Mouse (Mus musculus) neural tube, embryonic 11.5 days (tissue): ENCODE results near the gene Xirp1. TPM values are rescaled to one million over a fixed set of nuclear protein-coding genes. Genes with fewer than 3 reads are reported as not detected.

Source experiments
- ATAC-seq: fragments of 200-750 bp; cut with Nextera tagmentation; 2 replicates; pipeline ENCODE4 v1.8.0; 2017; ENCODE audit warnings: moderate number of reproducible peaks, mild to moderate bottlenecking, moderate TSS enrichment, moderate library complexity; ENCODE audit not compliant: insufficient read depth, low FRiP score, low TSS enrichment
- DNase-seq: peaks from one replicate; pipeline ENCODE4 v3.0.0-alpha.2; 2015; ENCODE audit warnings: low spot score
- H3K27ac ChIP-seq: fragments of 300-500 bp; sonication (generic); 2 replicates; pipeline ENCODE4 v1.5.1; 2014; ENCODE audit warnings: low read depth, mild to moderate bottlenecking, low read length
- H3K27me3 ChIP-seq: fragments of 300-500 bp; sonication (generic); 2 replicates; pipeline ENCODE4 v1.6.1; 2014; ENCODE audit warnings: mild to moderate bottlenecking, low read length, mixed read lengths; ENCODE audit not compliant: control insufficient read depth, insufficient read depth
- H3K36me3 ChIP-seq: fragments of 300-500 bp; sonication (generic); 2 replicates; pipeline ENCODE4 v1.6.1; 2014; ENCODE audit warnings: mild to moderate bottlenecking, low read length, moderate library complexity, mixed read lengths; ENCODE audit not compliant: control insufficient read depth, insufficient read depth
- H3K4me1 ChIP-seq: fragments of 300-500 bp; sonication (generic); 2 replicates; pipeline ENCODE4 v1.6.1; 2014; ENCODE audit warnings: low read length, mixed read lengths; ENCODE audit not compliant: control insufficient read depth, insufficient read depth
- H3K4me2 ChIP-seq: fragments of 300-500 bp; sonication (generic); 2 replicates; pipeline ENCODE4 v1.6.1; 2014; ENCODE audit warnings: low read depth, mild to moderate bottlenecking, moderate library complexity
- H3K4me3 ChIP-seq: fragments of 300-500 bp; sonication (generic); 2 replicates; pipeline ENCODE4 v1.5.1; 2014; ENCODE audit warnings: low read depth, low read length
- H3K9ac ChIP-seq: fragments of 300-500 bp; sonication (generic); 2 replicates; pipeline ENCODE4 v1.6.1; 2014; ENCODE audit warnings: mild to moderate bottlenecking, low read length
- H3K9me3 ChIP-seq: fragments of 300-500 bp; sonication (generic); 2 replicates; pipeline ENCODE4 v1.6.1; 2016; ENCODE audit warnings: low read length; ENCODE audit not compliant: control insufficient read depth
- WGBS: fragments of 180-500 bp; shearing (Covaris S2); extraction: QIAGEN DNeasy Blood & Tissue Kit; methylation state at CpG from one replicate; pipeline ENCODE4 v1.1.7; 2014; 5-methylcytosine and 5-hydroxymethylcytosine counted together
- polyA plus RNA-seq: library from polyadenylated mRNA; unstranded; fragments of >200 nt; fragmentation: Nextera tagmentation; extraction: Ambion mirVana; gene quantifications from 2 replicates; pipeline ENCODE4 v1.2.1, GENCODE M21; 2014

Gene Xirp1
- polyA plus RNA-seq, 1 experiment from 2014 or later: 0.33 TPM

GRCm38 (mm10) chr9:119973281-119973680 is 50.1 kb downstream of the Xirp1 start:
- Histone ChIP-seq H3K9me3 (no peaks in the 10 kb centered on the region), H3K36me3 (0 out of 2 replicates have a peak, but pooled peaks cover 2% of the 10 kb centered on the region), H3K9ac (no peak overlapping the region), H3K27ac (no peak overlapping the region), H3K4me1 (peaks cover 5% of the 10 kb centered on the region; the same call in 1 of the 2 replicates), H3K4me3 (no peak overlapping the region), H3K27me3 (no peaks in the 10 kb centered on the region), H3K4me2 (no peak overlapping the region)
- DNase-seq: no peak
- no peak for ATAC-seq
- 92% methylated on average over 23 of the region's 23 CpGs for WGBS

- H3K36me3 ChIP-seq: 0 out of 2 replicates have a peak, but pooled peaks cover 2% of the 10 kb centered on the region
- H3K4me2 ChIP-seq: no peak overlapping the region
- no peak overlapping the region for H3K4me3 ChIP-seq
- no peak overlapping the region for H3K9ac ChIP-seq
- DNase-seq (no peak), ATAC-seq (no peak)
- no peaks in the 10 kb centered on the region for H3K27me3 ChIP-seq
- WGBS: 80% methylated on average over 12 of the region's 12 CpGs
- peaks cover 5% of the 10 kb centered on the region; the same call in 1 of the 2 replicates for H3K4me1 ChIP-seq
- no peak overlapping the region for H3K27ac ChIP-seq
- no peaks in the 10 kb centered on the region for H3K9me3 ChIP-seq
These were observed 50.8 kb downstream of the Xirp1 start for GRCm38 (mm10) chr9:119972582-119972981.

DNA sequence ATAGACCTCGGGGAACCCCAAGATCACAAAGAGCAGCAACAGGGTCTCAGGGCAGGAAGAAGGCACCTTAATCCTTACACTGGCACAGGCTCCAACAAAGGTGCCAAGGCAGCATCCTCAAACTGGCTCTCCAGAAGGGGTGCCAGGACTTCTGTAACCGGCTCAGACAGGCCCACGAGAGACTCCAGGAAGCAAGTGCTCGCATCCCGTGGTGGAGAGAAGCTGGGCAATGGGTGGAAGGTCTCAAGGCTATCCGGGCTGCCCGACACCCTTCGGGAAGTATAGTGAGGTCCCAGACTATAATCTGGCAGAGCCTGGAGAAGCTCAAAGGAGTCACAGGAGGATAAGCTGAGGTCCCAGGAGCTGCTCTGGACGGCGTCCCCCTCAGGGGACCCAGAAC is 51.2 kb downstream of the Xirp1 start:
- Histone ChIP-seq H3K9me3 (no peaks in the 10 kb centered on the region), H3K4me1 (peaks cover 5% of the 10 kb centered on the region; the same call in 1 of the 2 replicates), H3K9ac (no peak overlapping the region), H3K36me3 (0 out of 2 replicates have a peak, but pooled peaks cover 2% of the 10 kb centered on the region), H3K27ac (no peak overlapping the region), H3K4me3 (no peak overlapping the region), H3K4me2 (no peak overlapping the region), H3K27me3 (no peaks in the 10 kb centered on the region)
- ATAC-seq: no peak
- 92% methylated on average over 10 of the region's 10 CpGs for WGBS
- no peak for DNase-seq

DNA sequence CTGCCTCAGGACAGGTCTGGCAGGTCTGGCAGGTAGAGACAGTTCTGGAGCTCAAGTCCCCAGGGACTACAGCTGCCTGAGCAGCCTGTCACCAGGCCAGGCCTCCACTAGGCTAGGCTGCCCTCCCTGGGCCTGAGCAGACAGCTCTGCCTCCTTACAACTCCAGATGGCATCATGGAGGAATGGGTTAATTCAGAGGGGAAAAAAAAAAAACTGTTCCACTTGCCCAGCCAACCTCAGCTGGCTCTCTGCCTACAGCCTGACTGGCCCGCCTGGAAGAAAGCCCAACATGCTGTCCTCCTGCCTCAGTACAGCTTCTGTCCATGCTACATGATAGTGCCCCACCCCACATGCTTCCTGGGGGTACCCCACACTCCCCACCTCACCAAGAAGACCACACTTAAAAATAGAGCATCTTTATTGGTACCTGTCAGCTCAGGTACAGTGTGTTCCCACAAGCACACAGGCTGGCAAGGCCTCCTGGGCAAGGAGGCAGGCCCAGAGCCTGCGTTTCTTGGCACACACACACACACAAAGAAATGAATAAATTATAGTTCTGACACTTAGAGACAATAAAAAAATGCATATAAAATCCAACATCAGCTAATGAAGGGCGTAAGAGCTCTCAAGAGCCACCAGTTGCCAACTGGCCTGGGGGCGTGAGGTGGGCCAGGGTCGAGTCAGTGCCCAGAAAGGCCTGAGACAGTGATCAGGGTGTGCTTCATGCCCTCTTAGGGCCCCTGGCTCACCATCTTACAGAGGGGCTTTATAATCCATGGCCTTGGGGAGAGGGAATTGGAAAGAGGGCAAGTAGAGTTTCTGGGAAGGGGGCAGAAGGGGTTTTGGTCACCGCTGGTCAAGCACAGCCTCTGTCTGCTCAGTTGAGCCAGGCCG is 52.4 kb downstream of the Xirp1 start:
- Histone ChIP-seq H3K27ac (no peak overlapping the region), H3K9me3 (no peaks in the 10 kb centered on the region), H3K36me3 (0 out of 2 replicates have a peak, but pooled peaks cover 2% of the 10 kb centered on the region), H3K9ac (peak overlapping the region; percentile 10; the same call in 1 of the 2 replicates), H3K27me3 (no peaks in the 10 kb centered on the region), H3K4me3 (no peak overlapping the region), H3K4me1 (peaks cover 5% of the 10 kb centered on the region; the same call in 1 of the 2 replicates), H3K4me2 (no peak overlapping the region)
- no peak for DNase-seq
- no peak for ATAC-seq
- 91% methylated on average over 7 of the region's 7 CpGs for WGBS

- no peak overlapping the region for H3K4me3 ChIP-seq
- H3K9ac ChIP-seq: no peak overlapping the region
- H3K9me3 ChIP-seq: no peaks in the 10 kb centered on the region
- H3K36me3 ChIP-seq: 0 out of 2 replicates have a peak, but pooled peaks cover 2% of the 10 kb centered on the region
- 46% methylated on average over 6 of the region's 6 CpGs for WGBS
- DNase-seq (peak; percentile 39), ATAC-seq (no peak)
- no peaks in the 10 kb centered on the region for H3K27me3 ChIP-seq
- H3K27ac ChIP-seq: no peak overlapping the region
- peaks cover 5% of the 10 kb centered on the region; the same call in 1 of the 2 replicates for H3K4me1 ChIP-seq
- no peak overlapping the region for H3K4me2 ChIP-seq
These were observed 53.2 kb downstream of the Xirp1 start for GRCm38 (mm10) chr9:119970221-119970620.

DNA sequence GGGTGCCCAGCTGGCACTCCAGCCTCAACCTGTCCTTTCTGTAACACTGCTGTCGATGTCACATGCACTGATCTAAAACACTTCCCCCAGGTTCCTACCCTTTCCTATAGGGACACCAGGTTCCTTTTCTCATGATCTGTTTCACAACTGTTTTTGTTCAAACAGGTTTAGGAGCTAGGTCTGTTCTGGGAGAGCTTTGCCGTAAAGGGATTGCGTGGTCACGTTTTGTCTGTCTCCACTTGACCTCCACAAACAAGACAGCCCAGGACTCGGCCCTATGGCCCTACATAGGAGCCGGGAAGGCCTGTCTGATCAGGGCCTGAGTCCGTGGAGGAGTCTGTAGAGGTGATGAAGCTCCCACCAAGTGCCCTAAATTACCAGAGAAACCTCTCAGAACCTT is 53.6 kb downstream of the Xirp1 start:
- Histone ChIP-seq H3K36me3 (0 out of 2 replicates have a peak, but pooled peaks cover 2% of the 10 kb centered on the region), H3K9me3 (no peaks in the 10 kb centered on the region), H3K4me3 (no peak overlapping the region), H3K4me2 (no peak overlapping the region), H3K27me3 (no peaks in the 10 kb centered on the region), H3K4me1 (peaks cover 5% of the 10 kb centered on the region; the same call in 1 of the 2 replicates), H3K9ac (no peak overlapping the region), H3K27ac (no peak overlapping the region)
- WGBS: 77% methylated on average over 7 of the region's 7 CpGs
- ATAC-seq: no peak
- DNase-seq: no peak

GRCm38 (mm10) chr9:119966221-119966910 is 57.0 kb downstream of the Xirp1 start:
- no peak overlapping the region for H3K9ac ChIP-seq
- no peaks in the 10 kb centered on the region for H3K9me3 ChIP-seq
- H3K4me2 ChIP-seq: no peak overlapping the region
- DNase-seq (no peak), ATAC-seq (no peak)
- peaks cover 8% of the 10 kb centered on the region for H3K4me1 ChIP-seq
- no peaks in the 10 kb centered on the region for H3K36me3 ChIP-seq
- H3K4me3 ChIP-seq: no peak overlapping the region
- no peaks in the 10 kb centered on the region for H3K27me3 ChIP-seq
- H3K27ac ChIP-seq: no peak overlapping the region
- WGBS: 86% methylated on average over 26 of the region's 26 CpGs

- Histone ChIP-seq H3K27me3 (no peaks in the 10 kb centered on the region), H3K4me1 (peaks cover 3% of the 10 kb centered on the region; the same call in 1 of the 2 replicates), H3K9me3 (no peaks in the 10 kb centered on the region), H3K4me2 (no peak overlapping the region), H3K9ac (no peak overlapping the region), H3K36me3 (no peaks in the 10 kb centered on the region), H3K27ac (no peak overlapping the region), H3K4me3 (no peak overlapping the region)
- WGBS: 84% methylated on average over 3 of the region's 3 CpGs
- DNase-seq (no peak), ATAC-seq (no peak)
These were observed 58.2 kb downstream of the Xirp1 start for GRCm38 (mm10) chr9:119965186-119965585.
